Mouse (Mus musculus) thymus, postnatal 0 days (tissue): ENCODE measurements around the gene Sept1. TPM values are rescaled to one million over a fixed set of nuclear protein-coding genes. Genes with fewer than 3 reads are reported as not detected.

Source experiments
- DNase-seq: peaks from one replicate; pipeline ENCODE4 v3.0.0-alpha.2; 2015; ENCODE audit warnings: low spot score
- polyA plus RNA-seq: library from polyadenylated mRNA; unstranded; fragments of >200 nt; fragmentation: Nextera tagmentation; extraction: Ambion mirVana; gene quantifications from 2 replicates; pipeline ENCODE4 v1.2.1, GENCODE M21; 2015

Gene Sept1
- polyA plus RNA-seq, 1 experiment from 2014 or later, result 684 TPM

- DNase-seq, result no peak
Measured at GRCm38 (mm10) chr7:127218670-127219069, 14.3 kb downstream of the Sept1 start.

GRCm38 (mm10) chr7:127217901-127218642 is 14.9 kb downstream of the Sept1 start:
- peak; percentile 90 for DNase-seq

GRCm38 (mm10) chr7:127217475-127217874 is 15.5 kb downstream of the Sept1 start:
- DNase-seq, result peak; percentile 7

GRCm38 (mm10) chr7:127216307-127216706 is 16.6 kb downstream of the Sept1 start:
- no peak for DNase-seq

- peak; percentile 88 for DNase-seq
Measured at GRCm38 (mm10) chr7:127214981-127215871, 17.7 kb downstream of the Sept1 start.

- no peak for DNase-seq
Measured at GRCm38 (mm10) chr7:127214521-127214920, 18.4 kb downstream of the Sept1 start.

GRCm38 (mm10) chr7:127213930-127214329 is 19.0 kb downstream of the Sept1 start:
- DNase-seq, result no peak

GRCm38 (mm10) chr7:127213485-127213884 is 19.4 kb downstream of the Sept1 start:
- DNase-seq, result peak; percentile 67

GRCm38 (mm10) chr7:127212432-127213250 is 20.3 kb downstream of the Sept1 start:
- DNase-seq, result no peak

GRCm38 (mm10) chr7:127211014-127211745 is 21.8 kb downstream of the Sept1 start:
- peak; percentile 24 for DNase-seq

GRCm38 (mm10) chr7:127210266-127210665 is 22.7 kb downstream of the Sept1 start:
- peak; percentile 50 for DNase-seq

GRCm38 (mm10) chr7:127209851-127210250 is 23.1 kb downstream of the Sept1 start:
- no peak for DNase-seq

GRCm38 (mm10) chr7:127208553-127209438 is 24.1 kb downstream of the Sept1 start, which contains the start of gene Mylpf:
Gene Mylpf (plus strand): TSS chr7:127208890.
- DNase-seq, result peak; percentile 97

- DNase-seq, result no peak
Measured at GRCm38 (mm10) chr7:127208295-127208552, 24.7 kb downstream of the Sept1 start, which contains the start of gene Tbc1d10b. Gene Tbc1d10b (minus strand): TSS chr7:127208468.

- peak; percentile 43 for DNase-seq
Measured at GRCm38 (mm10) chr7:127207374-127208294, 25.3 kb downstream of the Sept1 start.

GRCm38 (mm10) chr7:127206606-127207005 is 26.3 kb downstream of the Sept1 start:
- DNase-seq, result no peak

GRCm38 (mm10) chr7:127196484-127196883 is 36.4 kb downstream of the Sept1 start:
- DNase-seq, result no peak

- peak; percentile 98 for DNase-seq
Measured at GRCm38 (mm10) chr7:127195544-127196295, 37.2 kb downstream of the Sept1 start, which contains the start of gene Cd2bp2. Gene Cd2bp2 (minus strand): TSS chr7:127196050.
